Mouse (Mus musculus): ENCODE measurements around the gene Krtap10-4. TPM values are rescaled to one million over a fixed set of nuclear protein-coding genes. Genes with fewer than 3 reads are reported as not detected.
"Not testable (repeated sequence)": the region's sequence is repeated elsewhere in the genome, so short reads cannot be mapped to it uniquely, and the experiment has no call there.

The Krtap10-4 gene
- polyA plus RNA-seq, 1 experiment from 2014 or later: not detected

DNA sequence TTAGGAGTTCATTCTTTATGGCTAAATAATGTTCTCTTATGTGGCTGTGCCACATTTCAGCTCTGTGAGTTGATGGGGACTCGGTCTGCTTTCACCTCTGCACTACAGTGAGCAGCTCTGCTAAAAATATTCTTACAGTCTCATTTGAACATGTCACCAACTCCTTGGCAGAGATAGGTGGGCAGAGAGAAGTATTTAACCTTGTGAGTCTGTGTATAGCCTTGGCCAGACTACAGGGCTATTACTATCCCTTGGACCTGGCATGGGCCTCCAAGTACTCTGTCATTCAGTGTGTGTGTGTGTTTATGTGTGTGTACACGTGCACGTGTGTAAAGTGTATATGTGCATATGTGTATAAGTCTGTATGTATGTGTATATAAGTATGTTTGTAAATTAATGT lies 43.5 kb downstream of the Krtap10-4 start:
- H3K4me2 ChIP-seq; H3K4me3 ChIP-seq; H3K36me3 ChIP-seq (replicated peaks); ATAC-seq (replicated peaks); H3K9me3 ChIP-seq; H3K27ac ChIP-seq; H3K9ac ChIP-seq; H3K4me1 ChIP-seq; H3K27me3 ChIP-seq (replicated peaks): not testable (repeated sequence)
- WGBS: 86% methylated on average over 2 of the region's 3 CpGs

DNA sequence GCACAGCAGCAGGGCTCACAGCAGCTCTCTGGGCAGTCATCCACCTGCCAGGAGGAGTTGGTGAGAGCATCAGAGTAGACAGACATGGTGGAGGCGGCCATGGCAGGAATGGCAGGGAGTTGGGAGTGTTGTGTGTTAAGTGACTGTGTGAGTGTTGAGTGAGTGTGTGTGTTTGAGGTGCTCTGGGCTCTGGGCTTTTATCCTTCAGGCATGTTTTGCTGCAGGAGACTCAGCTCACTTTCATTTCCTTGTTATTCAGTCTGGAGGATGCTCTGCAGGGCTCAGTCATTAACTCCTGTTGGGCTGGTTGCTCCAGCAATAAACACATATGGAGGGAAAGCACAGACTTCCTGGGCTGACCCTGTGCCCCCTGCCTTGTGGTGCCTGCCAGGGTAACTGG lies 44.5 kb downstream of the Krtap10-4 start, which contains the start of gene Gm3250:
Gm3250 (minus strand) TSS at position 101 of the 400 bp plus-strand sequence.
- not testable (repeated sequence) for H3K9ac ChIP-seq; H3K36me3 ChIP-seq (replicated peaks); H3K4me1 ChIP-seq; H3K27me3 ChIP-seq (replicated peaks); H3K9me3 ChIP-seq; H3K27ac ChIP-seq; ATAC-seq (replicated peaks); H3K4me3 ChIP-seq; H3K4me2 ChIP-seq
- 57% methylated on average over 1 of the region's 1 CpGs for WGBS

DNA sequence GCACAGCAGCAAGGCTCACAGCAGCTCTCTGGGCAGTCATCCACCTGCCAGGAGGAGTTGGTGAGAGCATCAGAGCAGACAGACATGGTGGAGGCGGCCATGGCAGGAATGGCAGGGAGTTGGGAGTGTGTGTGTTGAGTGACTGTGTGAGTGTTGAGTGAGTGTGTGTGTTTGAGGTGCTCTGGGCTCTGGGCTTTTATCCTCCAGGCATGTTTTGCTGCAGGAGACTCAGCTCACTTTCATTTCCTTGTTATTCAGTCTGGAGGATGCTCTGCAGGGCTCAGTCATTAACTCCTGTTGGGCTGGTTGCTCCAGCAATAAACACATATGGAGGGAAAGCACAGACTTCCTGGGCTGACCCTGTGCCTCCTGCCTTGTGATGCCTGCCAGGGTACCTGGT lies 50.1 kb downstream of the Krtap10-4 start, which contains the start of gene Gm7138:
Gm7138 (minus strand) TSS at position 101 of the 400 bp plus-strand sequence.
- H3K27me3 ChIP-seq (replicated peaks); H3K27ac ChIP-seq; H3K4me3 ChIP-seq; H3K9ac ChIP-seq; H3K36me3 ChIP-seq (replicated peaks); H3K4me1 ChIP-seq; H3K9me3 ChIP-seq; H3K4me2 ChIP-seq; ATAC-seq (replicated peaks): not testable (repeated sequence)
- WGBS: 62% methylated on average over 1 of the region's 1 CpGs

Other genes with a start within 250 kb of the Krtap10-4 start
- 68.6 and 72.0 TPM in 2 replicates for gene Pttg1ip, start 245.4 kb downstream of the Krtap10-4 start, polyA plus RNA-seq (2015; fragmentation: Nextera tagmentation; extraction: Ambion mirVana)
- 308 and 325 TPM in 2 replicates for gene Sumo3, start 221.0 kb downstream of the Krtap10-4 start, polyA plus RNA-seq (2015; fragmentation: Nextera tagmentation; extraction: Ambion mirVana)
- 2.5 TPM in 1 of 2 replicates, not detected in the other for gene Gm49325, start 220.9 kb downstream of the Krtap10-4 start, polyA plus RNA-seq (2015; fragmentation: Nextera tagmentation; extraction: Ambion mirVana)
- gene Ube2g2, start 204.8 kb downstream of the Krtap10-4 start, polyA plus RNA-seq (2015; fragmentation: Nextera tagmentation; extraction: Ambion mirVana): 91.1 and 97.2 TPM in 2 replicates
- 1.5 and 1.7 TPM in 2 replicates for gene Tspear, start 140.5 kb downstream of the Krtap10-4 start, polyA plus RNA-seq (2015; fragmentation: Nextera tagmentation; extraction: Ambion mirVana)
- gene Gm19402, start 136.3 kb downstream of the Krtap10-4 start, polyA plus RNA-seq (2015; fragmentation: Nextera tagmentation; extraction: Ambion mirVana): not detected in 2 replicates
- gene Gm9508, start 129.9 kb downstream of the Krtap10-4 start, polyA plus RNA-seq (2015; fragmentation: Nextera tagmentation; extraction: Ambion mirVana): not detected in 2 replicates
- not detected in 2 replicates for gene Gm10272, start 120.5 kb downstream of the Krtap10-4 start, polyA plus RNA-seq (2015; fragmentation: Nextera tagmentation; extraction: Ambion mirVana)
- gene Gm10024, start 115.6 kb downstream of the Krtap10-4 start, polyA plus RNA-seq (2015; fragmentation: Nextera tagmentation; extraction: Ambion mirVana): not detected in 2 replicates
- not detected in 2 replicates for gene Gm10142, start 111.3 kb downstream of the Krtap10-4 start, polyA plus RNA-seq (2015; fragmentation: Nextera tagmentation; extraction: Ambion mirVana)
- gene Krtap12-1, start 106.5 kb downstream of the Krtap10-4 start, polyA plus RNA-seq (2015; fragmentation: Nextera tagmentation; extraction: Ambion mirVana): not detected in 2 replicates
- gene Gm10100, start 100.6 kb downstream of the Krtap10-4 start, polyA plus RNA-seq (2015; fragmentation: Nextera tagmentation; extraction: Ambion mirVana): not detected in 2 replicates
- gene Gm18596, start 84.5 kb downstream of the Krtap10-4 start, polyA plus RNA-seq (2015; fragmentation: Nextera tagmentation; extraction: Ambion mirVana): not detected in 2 replicates
- gene Gm9736, start 75.7 kb downstream of the Krtap10-4 start, polyA plus RNA-seq (2015; fragmentation: Nextera tagmentation; extraction: Ambion mirVana): not detected in 2 replicates
- not detected in 2 replicates for gene Gm3233, start 67.4 kb downstream of the Krtap10-4 start, polyA plus RNA-seq (2015; fragmentation: Nextera tagmentation; extraction: Ambion mirVana)
- not detected in 2 replicates for gene Gm3238, start 55.8 kb downstream of the Krtap10-4 start, polyA plus RNA-seq (2015; fragmentation: Nextera tagmentation; extraction: Ambion mirVana)
- not detected in 2 replicates for gene Gm7138, start 50.2 kb downstream of the Krtap10-4 start, polyA plus RNA-seq (2015; fragmentation: Nextera tagmentation; extraction: Ambion mirVana)
- gene Gm3250, start 44.6 kb downstream of the Krtap10-4 start, polyA plus RNA-seq (2015; fragmentation: Nextera tagmentation; extraction: Ambion mirVana): not detected in 2 replicates
- not detected in 2 replicates for gene Gm7137, start 38.9 kb downstream of the Krtap10-4 start, polyA plus RNA-seq (2015; fragmentation: Nextera tagmentation; extraction: Ambion mirVana)
- gene Gm9639, start 32.0 kb downstream of the Krtap10-4 start, polyA plus RNA-seq (2015; fragmentation: Nextera tagmentation; extraction: Ambion mirVana): not detected in 2 replicates
- gene Gm19668, start 28.0 kb downstream of the Krtap10-4 start, polyA plus RNA-seq (2015; fragmentation: Nextera tagmentation; extraction: Ambion mirVana): not detected in 2 replicates
- gene Gm9507, start 15.3 kb downstream of the Krtap10-4 start, polyA plus RNA-seq (2015; fragmentation: Nextera tagmentation; extraction: Ambion mirVana): not detected in 2 replicates
- not detected in 2 replicates for gene Gm2696, start 12.4 kb downstream of the Krtap10-4 start, polyA plus RNA-seq (2015; fragmentation: Nextera tagmentation; extraction: Ambion mirVana)
- not detected in 2 replicates for gene Krtap10-10, start 8.9 kb upstream of the Krtap10-4 start, polyA plus RNA-seq (2015; fragmentation: Nextera tagmentation; extraction: Ambion mirVana)
- not detected in 2 replicates for gene Gm36176, start 19.7 kb upstream of the Krtap10-4 start, polyA plus RNA-seq (2015; fragmentation: Nextera tagmentation; extraction: Ambion mirVana)
- not detected in 2 replicates for gene Gm10318, start 25.8 kb upstream of the Krtap10-4 start, polyA plus RNA-seq (2015; fragmentation: Nextera tagmentation; extraction: Ambion mirVana)
- gene Gm3285, start 34.9 kb upstream of the Krtap10-4 start, polyA plus RNA-seq (2015; fragmentation: Nextera tagmentation; extraction: Ambion mirVana): not detected in 2 replicates
- 24.2 and 24.3 TPM in 2 replicates for gene Lrrc3, start 75.4 kb upstream of the Krtap10-4 start, polyA plus RNA-seq (2015; fragmentation: Nextera tagmentation; extraction: Ambion mirVana)
- 3.7 and 6.1 TPM in 2 replicates for gene Trpm2, start 143.5 kb upstream of the Krtap10-4 start, polyA plus RNA-seq (2015; fragmentation: Nextera tagmentation; extraction: Ambion mirVana)
- gene 1810043G02Rik, start 151.4 kb upstream of the Krtap10-4 start, polyA plus RNA-seq (2015; fragmentation: Nextera tagmentation; extraction: Ambion mirVana): 48.3 and 49.5 TPM in 2 replicates
- 127 and 128 TPM in 2 replicates for gene Pfkl, start 183.0 kb upstream of the Krtap10-4 start, polyA plus RNA-seq (2015; fragmentation: Nextera tagmentation; extraction: Ambion mirVana)
- gene Dnmt3l, start 214.9 kb upstream of the Krtap10-4 start, polyA plus RNA-seq (2015; fragmentation: Nextera tagmentation; extraction: Ambion mirVana): not detected in 2 replicates
- gene Aire, start 216.5 kb upstream of the Krtap10-4 start, polyA plus RNA-seq (2015; fragmentation: Nextera tagmentation; extraction: Ambion mirVana): 0.06 and 0.37 TPM in 2 replicates
- gene Icosl, start 242.2 kb upstream of the Krtap10-4 start, polyA plus RNA-seq (2015; fragmentation: Nextera tagmentation; extraction: Ambion mirVana): 0.48 and 0.84 TPM in 2 replicates

All from midbrain, embryonic 15.5 days (tissue).